Mouse (Mus musculus): Measurements from ENCODE around the gene Tmem178. TPM values are rescaled to one million over a fixed set of nuclear protein-coding genes. Genes with fewer than 3 reads are reported as not detected.
"Not testable (repeated sequence)": the region's sequence is repeated elsewhere in the genome, so short reads cannot be mapped to it uniquely, and the experiment has no call there.

Tmem178 gene
- polyA plus RNA-seq, 1 experiment from 2014 or later: 41.6 TPM

DNA sequence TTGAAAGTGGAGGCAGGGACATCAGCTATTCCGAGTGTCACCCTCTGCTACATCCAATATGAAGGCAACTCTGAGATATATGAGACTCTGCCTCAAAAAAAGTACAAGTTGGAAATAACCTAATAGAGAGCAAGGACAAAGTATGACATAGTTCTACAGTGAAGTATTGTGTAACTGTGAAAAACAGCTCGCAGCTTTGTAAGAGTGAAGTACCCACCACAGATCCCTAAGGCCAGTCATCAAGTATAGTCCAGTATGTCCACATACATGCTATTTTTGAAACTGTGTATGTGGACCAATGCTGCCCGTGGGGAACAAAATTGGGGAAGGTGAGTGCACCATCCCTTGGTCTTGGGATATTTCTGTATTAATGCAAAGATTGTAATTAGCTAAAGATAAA, 18.9 kb upstream of the Tmem178 start:
- H3K4me1 ChIP-seq (replicated peaks): peaks cover 3% of the 10 kb centered on the region; the same call in 1 of the 2 replicates
- WGBS: 92% methylated on average over 3 of the region's 3 CpGs
- no peak for ATAC-seq (ENCODE audit: low read depth)
- H3K9me3 ChIP-seq: no peaks in the 10 kb centered on the region
- H3K27ac ChIP-seq (replicated peaks): no peak overlapping the region
- H3K4me3 ChIP-seq: no peak overlapping the region
- no peaks in the 10 kb centered on the region for H3K36me3 ChIP-seq
- no peaks in the 10 kb centered on the region for H3K27me3 ChIP-seq
- no peak overlapping the region for H3K4me2 ChIP-seq
- H3K9ac ChIP-seq: no peak overlapping the region

DNA sequence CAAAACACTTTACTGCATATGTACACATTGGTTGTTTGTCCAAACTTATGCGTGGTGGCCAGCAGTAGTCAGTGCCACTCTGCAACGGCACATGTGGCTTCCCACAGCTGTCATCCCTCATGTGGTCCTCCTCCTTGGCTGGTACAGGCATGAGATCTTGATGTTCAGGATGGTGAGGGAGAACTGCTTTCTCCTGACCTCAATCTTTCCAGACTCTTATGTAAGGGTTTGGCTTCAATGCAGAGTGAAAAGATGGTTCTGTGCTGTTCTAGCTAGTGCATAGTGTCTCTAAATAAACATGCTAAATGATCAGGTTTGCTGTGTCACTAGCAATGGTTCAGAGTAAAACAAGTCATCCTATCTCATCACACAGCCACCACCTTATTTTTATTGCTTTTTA, 17.3 kb upstream of the Tmem178 start:
- no peak for ATAC-seq (ENCODE audit: low read depth)
- H3K4me3 ChIP-seq: no peak overlapping the region
- no peaks in the 10 kb centered on the region for H3K36me3 ChIP-seq
- no peak overlapping the region for H3K4me2 ChIP-seq
- 91% methylated on average over 2 of the region's 2 CpGs for WGBS
- 0 out of 2 replicates have a peak, but pooled peaks cover 3% of the 10 kb centered on the region for H3K4me1 ChIP-seq (replicated peaks)
- no peak overlapping the region for H3K9ac ChIP-seq
- H3K9me3 ChIP-seq: no peaks in the 10 kb centered on the region
- no peak overlapping the region for H3K27ac ChIP-seq (replicated peaks)
- no peaks in the 10 kb centered on the region for H3K27me3 ChIP-seq

DNA sequence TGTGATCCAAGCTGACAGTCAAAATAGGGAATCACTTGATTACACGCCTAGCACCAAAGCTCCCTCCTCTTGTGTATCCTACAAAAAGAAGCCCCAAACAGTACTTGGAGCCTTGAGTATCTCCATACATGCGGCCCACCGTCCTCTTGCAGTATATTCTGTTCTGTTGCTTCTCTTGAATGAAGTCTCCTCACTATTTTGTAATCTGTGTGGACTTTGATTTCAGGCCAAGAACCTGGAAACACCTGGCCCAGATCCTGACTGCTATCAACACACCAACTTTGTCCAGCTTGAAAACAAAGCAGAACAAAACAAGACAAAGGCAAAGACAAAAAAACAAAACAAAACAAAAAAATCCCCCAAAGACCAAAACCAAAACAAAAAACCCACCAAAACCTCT, 11.7 kb upstream of the Tmem178 start:
- Histone ChIP-seq H3K4me1 (replicated peaks) (no peaks in the 10 kb centered on the region), H3K4me3 (no peak overlapping the region), H3K4me2 (no peak overlapping the region), H3K27ac (replicated peaks) (no peak overlapping the region), H3K9me3 (no peaks in the 10 kb centered on the region), H3K36me3 (no peaks in the 10 kb centered on the region), H3K27me3 (no peaks in the 10 kb centered on the region), H3K9ac (no peak overlapping the region)
- ATAC-seq (ENCODE audit: low read depth): no peak
- 94% methylated on average over 3 of the region's 3 CpGs for WGBS

DNA sequence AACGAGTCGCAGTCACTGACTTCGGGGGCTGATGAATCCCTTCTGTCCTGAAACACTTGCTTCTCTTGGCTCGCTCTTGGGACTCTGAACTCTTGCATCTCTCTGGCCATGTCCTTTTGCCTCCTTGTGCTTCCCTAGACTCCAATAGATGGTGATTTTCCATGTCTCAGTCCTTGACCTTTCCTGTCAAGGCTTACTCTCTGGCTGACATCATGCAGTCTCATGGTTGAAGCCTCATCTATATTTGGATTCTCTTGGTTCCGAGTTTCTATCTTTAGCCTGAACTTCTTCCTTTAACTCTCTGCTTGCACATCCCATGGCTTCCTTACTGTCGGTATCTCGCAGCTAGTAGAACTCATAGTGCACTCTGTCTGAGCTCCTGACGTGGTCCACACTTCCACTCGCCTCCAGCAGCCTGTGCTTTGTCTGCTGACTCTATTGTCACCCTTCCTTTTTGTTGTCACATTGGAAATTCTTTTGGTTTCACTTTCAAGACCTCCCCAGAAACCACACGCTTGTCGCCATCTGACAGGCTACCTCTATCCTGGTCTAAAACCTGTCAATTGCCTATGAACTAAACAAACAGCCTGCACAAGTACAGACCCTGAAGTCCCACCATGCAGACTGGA, 10.9 kb upstream of the Tmem178 start:
- whole genome bisulfite sequencing: 83% methylated on average over 11 of the region's 11 CpGs
- no peak for ATAC-seq (ENCODE audit: low read depth)
- Histone ChIP-seq H3K27ac (replicated peaks) (no peak overlapping the region), H3K4me1 (replicated peaks) (no peaks in the 10 kb centered on the region), H3K27me3 (no peaks in the 10 kb centered on the region), H3K9ac (no peak overlapping the region), H3K4me3 (no peak overlapping the region), H3K9me3 (no peaks in the 10 kb centered on the region), H3K4me2 (no peak overlapping the region), H3K36me3 (no peaks in the 10 kb centered on the region)

DNA sequence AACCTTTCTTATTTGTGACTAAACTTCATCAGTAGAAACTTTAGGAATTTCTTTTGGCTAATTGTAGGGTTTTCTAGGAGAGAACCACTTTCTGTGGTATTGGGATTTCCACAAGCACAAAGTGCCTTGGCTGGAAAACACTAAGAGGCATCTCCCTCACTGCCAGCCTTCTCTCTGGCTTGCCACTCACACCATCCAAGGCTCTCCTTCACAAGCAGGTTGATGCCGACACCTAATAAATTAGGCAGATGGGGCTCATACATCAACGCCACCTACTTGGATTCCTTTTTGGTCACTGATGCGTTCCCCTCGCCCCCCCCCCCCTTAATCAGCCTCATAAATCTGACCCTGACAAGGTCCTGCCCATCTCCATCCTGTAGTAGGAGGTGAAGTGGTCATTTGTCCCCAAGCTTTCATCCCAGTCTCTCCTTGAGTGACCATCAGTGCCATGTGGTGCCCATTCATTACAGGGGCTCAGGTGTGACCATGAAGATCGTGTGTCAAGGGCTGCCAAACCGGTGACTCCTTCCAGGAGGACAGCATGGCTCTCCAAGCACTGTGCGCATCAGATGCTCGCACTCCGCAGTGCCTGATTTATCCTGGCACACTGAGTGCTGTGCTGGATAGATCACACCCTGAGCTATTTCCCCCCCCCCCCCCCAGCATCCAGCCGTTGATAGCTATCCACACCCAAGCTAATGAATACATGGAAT, 8.5 kb upstream of the Tmem178 start:
- no peak overlapping the region for H3K27ac ChIP-seq (replicated peaks)
- no peak for ATAC-seq (ENCODE audit: low read depth)
- WGBS: 40% methylated on average over 10 of the region's 10 CpGs

DNA sequence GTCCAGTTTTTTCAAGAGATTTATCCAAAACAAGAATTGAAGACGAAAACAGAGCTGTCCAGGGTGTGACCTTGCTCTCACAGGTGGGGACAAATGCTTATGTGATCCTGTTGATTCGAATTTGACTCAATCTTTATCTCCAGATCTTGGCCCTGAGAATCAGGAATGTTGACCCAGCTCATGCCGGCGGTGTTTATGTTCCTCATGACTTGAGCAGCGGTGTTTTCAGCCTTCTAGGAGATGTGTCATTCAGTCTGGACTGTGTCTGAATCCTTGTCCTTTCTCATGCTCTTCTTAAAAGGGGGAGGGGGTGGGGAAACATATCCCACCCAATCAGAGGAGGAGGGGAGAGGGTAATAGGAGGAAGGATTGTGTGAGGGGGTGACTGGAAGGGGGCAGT, 7.9 kb upstream of the Tmem178 start:
- H3K4me1 ChIP-seq (replicated peaks): no peaks in the 10 kb centered on the region
- ATAC-seq (ENCODE audit: low read depth): no peak
- WGBS: 86% methylated on average over 5 of the region's 5 CpGs
- H3K27me3 ChIP-seq: no peaks in the 10 kb centered on the region
- no peak overlapping the region for H3K4me2 ChIP-seq
- no peak overlapping the region for H3K4me3 ChIP-seq
- H3K36me3 ChIP-seq: no peaks in the 10 kb centered on the region
- H3K27ac ChIP-seq (replicated peaks): no peak overlapping the region
- no peaks in the 10 kb centered on the region for H3K9me3 ChIP-seq
- no peak overlapping the region for H3K9ac ChIP-seq

More for the DNA sequence above, 8.5 kb upstream of the Tmem178 start:
- Histone ChIP-seq H3K4me3 (no peak overlapping the region), H3K9me3 (no peaks in the 10 kb centered on the region), H3K4me2 (no peak overlapping the region), H3K27me3 (no peaks in the 10 kb centered on the region), H3K36me3 (no peaks in the 10 kb centered on the region), H3K9ac (no peak overlapping the region), H3K4me1 (replicated peaks) (no peaks in the 10 kb centered on the region)

DNA sequence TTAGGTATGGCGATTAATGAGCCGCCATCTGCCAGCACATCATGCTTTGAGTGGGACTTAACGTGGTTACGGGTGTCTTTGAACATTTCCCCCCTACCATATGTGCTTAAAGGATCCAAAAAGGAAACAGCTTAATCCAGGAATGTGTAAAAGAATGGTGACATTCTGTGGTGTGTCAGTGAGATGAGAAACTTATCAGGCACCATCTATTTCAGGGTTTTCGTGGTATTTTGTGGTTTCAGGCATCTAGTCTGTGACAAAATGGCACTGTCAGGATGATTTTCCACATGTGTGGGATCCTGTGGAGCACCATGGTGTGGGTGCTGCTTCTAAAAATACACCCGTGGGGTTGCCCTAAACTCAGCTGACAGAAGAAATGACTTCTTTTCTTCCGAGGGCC, 4.6 kb upstream of the Tmem178 start:
- H3K9ac ChIP-seq: no peak overlapping the region
- 78% methylated on average over 7 of the region's 7 CpGs for WGBS
- H3K4me3 ChIP-seq: no peak overlapping the region
- H3K4me2 ChIP-seq: no peak overlapping the region
- ATAC-seq (ENCODE audit: low read depth): no peak
- peaks cover 20% of the 10 kb centered on the region for H3K4me1 ChIP-seq (replicated peaks)
- H3K27me3 ChIP-seq: no peaks in the 10 kb centered on the region
- H3K9me3 ChIP-seq: no peaks in the 10 kb centered on the region
- no peak overlapping the region for H3K27ac ChIP-seq (replicated peaks)
- H3K36me3 ChIP-seq: no peaks in the 10 kb centered on the region

DNA sequence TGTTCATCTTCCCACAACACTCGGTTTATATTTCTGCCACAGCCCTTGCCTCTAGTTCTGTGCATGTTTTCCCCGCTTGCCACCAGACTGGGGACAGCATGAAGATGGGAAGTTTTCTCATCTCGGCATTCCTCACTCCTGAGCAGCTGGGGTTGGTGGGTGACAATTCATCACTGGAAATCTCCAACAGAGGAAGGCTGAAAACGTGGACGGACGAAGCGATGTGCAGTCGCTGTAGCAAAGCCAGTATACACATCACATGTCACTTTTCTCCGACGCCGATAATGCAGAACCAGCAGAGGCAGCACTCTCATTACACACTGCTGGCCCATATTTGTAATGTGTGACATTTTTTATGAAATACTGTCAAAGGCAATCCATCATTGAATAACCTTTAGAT, 2.6 kb upstream of the Tmem178 start:
- H3K4me1 ChIP-seq (replicated peaks): peaks cover 33% of the 10 kb centered on the region
- 44% methylated on average over 11 of the region's 11 CpGs for WGBS
- ATAC-seq (ENCODE audit: low read depth): no peak

DNA sequence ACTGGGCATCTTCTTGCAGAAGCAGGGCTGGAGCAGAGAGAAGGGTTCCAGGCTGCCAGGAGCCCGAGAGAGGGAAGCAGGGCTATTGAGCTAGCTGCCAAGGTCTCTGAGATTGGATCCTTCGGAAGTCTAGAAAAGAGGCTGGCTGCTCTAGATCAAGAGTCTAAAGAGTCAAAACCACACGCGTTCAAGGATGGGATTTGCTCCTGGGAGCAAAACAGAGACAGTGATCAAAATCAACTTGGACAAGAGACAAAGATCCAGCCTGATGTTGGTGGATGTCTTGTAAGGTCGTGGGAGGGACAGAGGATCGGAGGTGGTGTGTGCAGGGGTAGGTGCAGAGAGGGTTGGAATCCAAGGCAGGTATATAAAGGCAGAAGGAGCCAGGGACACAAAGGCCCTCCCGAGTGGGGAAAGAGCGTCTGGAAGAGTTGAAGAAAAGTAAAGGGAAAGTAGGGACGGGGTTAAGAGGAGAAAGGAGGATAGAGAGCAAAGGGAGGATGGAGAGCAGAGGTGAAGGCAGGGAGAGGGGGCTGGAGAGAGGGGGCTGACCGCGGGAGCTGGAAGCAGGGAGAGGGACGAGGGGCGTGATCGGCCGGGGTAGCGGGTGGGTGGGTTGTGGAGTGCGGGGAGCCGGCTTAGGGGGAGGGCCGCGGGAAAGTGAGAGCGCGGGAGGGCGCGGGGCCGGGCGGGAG, 450 bp upstream of the Tmem178 start:
- Histone ChIP-seq H3K4me2 (peak overlapping the region; percentile 85), H3K27ac (replicated peaks) (peak overlapping the region; percentile 93), H3K36me3 (no peaks in the 10 kb centered on the region), H3K9me3 (no peaks in the 10 kb centered on the region), H3K9ac (peak overlapping the region; percentile 96), H3K4me3 (peak overlapping the region; percentile 88), H3K4me1 (replicated peaks) (peaks cover 40% of the 10 kb centered on the region), H3K27me3 (no peaks in the 10 kb centered on the region; the same call in 1 of the 2 replicates)
- peak; percentile 19 for ATAC-seq (ENCODE audit: low read depth)
- WGBS: 7% methylated on average over 21 of the region's 26 CpGs

More for the DNA sequence above, 2.6 kb upstream of the Tmem178 start:
- Histone ChIP-seq H3K4me3 (no peak overlapping the region), H3K36me3 (no peaks in the 10 kb centered on the region), H3K4me2 (no peak overlapping the region), H3K9me3 (no peaks in the 10 kb centered on the region), H3K27ac (replicated peaks) (0 out of 2 replicates have a peak overlapping the region, but pooled peaks have one; percentile 23), H3K27me3 (no peaks in the 10 kb centered on the region), H3K9ac (no peak overlapping the region)

DNA sequence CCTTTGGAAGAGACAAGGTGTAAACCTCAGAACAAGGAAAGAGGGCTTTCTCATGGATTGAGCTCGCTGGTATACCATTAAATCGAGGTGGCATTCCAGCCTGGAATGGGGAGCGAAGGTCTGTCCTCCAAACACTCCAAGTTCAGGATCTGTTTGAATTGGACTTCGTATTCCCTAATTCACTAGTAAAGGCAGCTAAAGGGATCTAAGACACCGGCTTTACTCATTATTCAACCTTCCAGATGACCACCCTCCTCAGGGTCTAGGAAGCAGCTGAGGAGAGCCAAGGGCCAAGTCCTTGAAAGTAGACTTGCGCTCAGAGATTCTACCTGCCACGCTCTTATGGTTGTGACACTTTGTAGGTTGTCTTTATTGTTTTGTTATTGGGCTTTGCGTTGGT, 1.1 kb downstream of the Tmem178 start:
- Histone ChIP-seq H3K4me3 (peak overlapping the region; percentile 88), H3K4me2 (peak overlapping the region; percentile 85), H3K27ac (replicated peaks) (0 out of 2 replicates have a peak overlapping the region, but pooled peaks have one; percentile 23), H3K9ac (peak overlapping the region; percentile 65), H3K4me1 (replicated peaks) (peaks cover 40% of the 10 kb centered on the region)
- 25% methylated on average over 8 of the region's 8 CpGs for WGBS
- H3K9me3 ChIP-seq; ATAC-seq (ENCODE audit: low read depth); H3K36me3 ChIP-seq; H3K27me3 ChIP-seq: not testable (repeated sequence)

DNA sequence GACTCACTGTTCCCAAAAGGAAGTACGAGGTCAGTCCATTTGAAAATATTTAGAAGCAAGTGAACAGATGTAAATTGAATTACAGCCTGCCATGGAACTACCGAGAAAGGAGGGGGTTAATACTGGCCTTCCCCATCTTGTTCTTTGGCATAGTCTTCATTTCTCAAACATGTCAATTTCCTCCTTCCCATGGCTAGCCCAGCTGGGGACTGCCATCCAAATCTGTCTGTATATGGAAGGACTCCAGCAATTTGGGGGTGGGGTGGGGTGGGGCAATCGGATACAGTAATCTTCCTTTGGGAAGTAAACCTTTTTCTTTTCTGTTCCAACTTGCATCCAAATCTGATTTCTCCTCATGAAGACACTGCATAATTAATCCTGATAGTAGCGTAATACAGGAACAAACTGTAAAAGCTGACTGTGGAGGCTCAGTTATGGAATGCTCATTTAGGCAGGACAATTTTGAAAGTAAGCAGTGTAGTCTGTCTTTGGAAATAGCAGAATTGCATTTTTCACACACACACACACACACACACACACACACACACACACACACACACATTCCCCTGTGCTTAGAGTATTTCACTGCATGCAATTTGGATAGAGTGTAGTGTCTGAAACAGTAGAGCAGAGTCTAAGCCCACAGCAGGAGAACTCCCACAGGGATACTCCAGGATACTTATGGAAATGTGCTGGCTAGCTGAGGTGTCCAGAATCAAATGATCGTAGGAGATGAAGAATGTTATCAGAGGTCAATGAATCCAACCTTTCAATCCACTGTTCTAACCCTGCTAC, 1.9 kb downstream of the Tmem178 start:
- Histone ChIP-seq H3K4me2 (peak overlapping the region; percentile 85), H3K4me3 (peak overlapping the region; percentile 88), H3K9me3 (no peaks in the 10 kb centered on the region), H3K27me3 (no peaks in the 10 kb centered on the region; the same call in 1 of the 2 replicates), H3K36me3 (no peaks in the 10 kb centered on the region), H3K9ac (peak overlapping the region; percentile 65), H3K27ac (replicated peaks) (peak overlapping the region; percentile 38; the same call in 1 of the 2 replicates), H3K4me1 (replicated peaks) (peaks cover 43% of the 10 kb centered on the region)
- WGBS: 63% methylated on average over 5 of the region's 5 CpGs
- no peak for ATAC-seq (ENCODE audit: low read depth)
